Mouse (Mus musculus) kidney, postnatal 36 days (tissue): ENCODE measurements around the gene Dpp10.

Experiments used
- DNase-seq, 2 experiments: peaks; one replicate each; pipeline ENCODE4 v3.0.0; 2021 to 2022; ENCODE audit warnings: mixed read lengths in 2 of 2

Gene Dpp10

DNA sequence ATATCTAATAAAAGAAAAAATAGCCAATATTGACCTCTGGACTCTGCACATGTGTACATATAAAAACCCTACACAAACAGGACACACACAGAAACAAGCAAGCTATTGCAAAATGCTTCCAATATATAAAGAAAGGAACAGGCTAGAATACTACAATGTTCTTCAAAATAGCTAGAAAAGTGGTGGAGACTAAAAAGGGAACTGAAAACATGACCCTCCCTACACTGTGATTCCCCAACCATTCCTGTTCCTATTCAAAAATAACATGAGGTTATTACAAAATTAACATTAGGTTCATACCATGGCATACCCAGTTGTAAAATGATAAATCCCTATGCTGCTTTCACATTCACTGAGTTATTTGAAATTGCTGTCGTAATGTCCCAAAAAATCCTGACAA, 125.8 kb downstream of the Dpp10 start:
- no peak for DNase-seq

DNA sequence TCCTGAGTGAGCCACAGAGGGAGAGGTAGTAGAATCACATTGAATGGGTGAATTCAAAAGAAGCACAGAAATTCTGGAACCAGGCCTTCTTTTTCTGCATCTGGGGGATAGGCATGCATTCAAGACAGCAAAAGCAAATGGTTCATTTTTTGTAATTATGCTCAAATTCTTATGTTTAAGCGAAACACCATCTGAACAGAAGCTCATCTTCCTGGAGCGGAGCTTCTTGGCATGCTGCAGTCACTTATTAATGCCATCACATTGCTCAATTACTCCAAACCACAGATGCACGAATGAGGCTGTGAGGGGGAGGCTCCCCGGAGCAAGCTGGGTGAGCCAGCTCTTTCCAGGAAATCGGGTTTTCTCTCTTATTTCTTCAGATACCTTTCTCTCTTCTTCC, 142.7 kb downstream of the Dpp10 start:
- no peak for DNase-seq

DNA sequence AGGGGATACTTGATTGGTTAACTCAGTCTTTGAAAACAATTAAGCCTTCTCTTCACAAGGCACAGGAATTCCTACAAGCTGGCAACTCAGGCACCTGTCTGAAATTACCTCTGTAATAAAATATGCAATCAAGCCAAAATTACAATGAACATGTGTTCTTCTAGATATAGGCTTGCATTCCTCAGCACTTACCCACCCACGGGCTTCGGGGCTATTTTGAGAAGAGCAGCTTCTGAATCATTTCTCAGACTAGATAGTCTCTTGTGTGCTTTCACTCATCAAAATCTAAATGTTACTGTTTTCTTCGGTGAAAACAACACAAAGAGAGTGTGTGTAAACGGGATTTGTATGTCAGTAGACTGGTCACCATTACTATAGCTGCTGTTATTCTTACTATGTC, 144.1 kb downstream of the Dpp10 start:
- DNase-seq: no peak

- no peak for DNase-seq
Measured at GRCm38 (mm10) chr1:123887243-123887642, 158.1 kb downstream of the Dpp10 start.

DNA sequence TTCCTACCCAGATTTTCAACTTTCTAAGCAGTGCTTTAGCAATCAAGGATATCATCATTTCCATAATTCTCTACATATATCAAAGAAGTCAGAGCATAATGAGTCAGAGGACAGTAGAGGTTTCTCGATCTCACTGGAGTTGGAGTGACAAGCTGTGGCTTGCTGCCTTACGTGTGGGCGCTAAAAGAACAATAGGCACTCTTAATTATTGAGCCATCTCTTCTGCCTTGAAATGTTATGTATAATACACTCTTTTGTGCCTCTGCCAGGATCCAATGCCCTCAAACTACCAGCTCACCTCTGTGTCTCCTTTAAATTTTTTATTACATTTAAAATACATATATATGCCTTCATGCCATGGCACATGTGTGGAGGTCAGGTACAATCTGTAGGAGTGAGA, 198.5 kb downstream of the Dpp10 start:
- no peak for DNase-seq

DNA sequence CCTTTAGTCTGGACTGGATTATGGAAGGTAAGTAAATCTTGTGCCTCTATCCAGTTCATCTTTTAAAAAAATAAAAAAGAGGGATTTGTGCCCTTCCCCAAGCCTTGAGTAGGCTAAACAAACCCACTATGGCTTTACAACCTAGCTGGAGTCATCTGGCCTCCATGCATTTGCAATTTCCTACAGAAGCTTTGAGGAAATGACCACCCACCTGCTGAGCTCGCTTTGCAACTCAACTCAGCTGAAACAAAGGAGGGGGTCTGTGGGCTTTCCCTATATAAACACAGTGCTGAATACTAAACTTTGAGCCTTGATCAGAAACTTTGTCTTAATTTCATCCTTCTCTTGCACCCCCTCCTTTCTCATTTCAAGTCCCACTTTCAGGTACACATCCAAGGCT, 244.2 kb downstream of the Dpp10 start:
- DNase-seq: no peak

GRCm38 (mm10) chr1:123765511-123765910, 279.8 kb downstream of the Dpp10 start:
- DNase-seq: no peak

DNA sequence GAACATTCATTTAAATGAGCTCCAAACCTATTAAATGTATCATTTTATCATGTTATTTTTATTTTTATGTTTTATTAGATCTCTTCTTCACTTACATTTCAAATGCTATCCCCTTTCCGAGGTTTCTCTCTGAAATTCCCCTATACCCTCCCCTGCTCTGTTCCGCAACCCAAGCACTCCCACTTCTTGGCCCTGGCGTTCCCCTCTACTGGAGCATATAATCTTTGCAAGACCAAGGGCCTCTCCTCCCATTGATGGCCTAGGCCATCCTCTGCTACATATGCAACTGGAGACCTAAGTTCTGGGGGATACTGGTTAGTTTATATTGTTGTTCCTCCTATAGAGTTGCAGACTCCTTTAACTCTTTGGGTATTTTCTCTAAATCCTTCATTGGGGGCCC, 283.1 kb downstream of the Dpp10 start:
- no peak for DNase-seq

GRCm38 (mm10) chr1:123756055-123756454, 289.3 kb downstream of the Dpp10 start:
- no peak for DNase-seq

GRCm38 (mm10) chr1:123707292-123707691, 338.1 kb downstream of the Dpp10 start:
- DNase-seq: no peak

DNA sequence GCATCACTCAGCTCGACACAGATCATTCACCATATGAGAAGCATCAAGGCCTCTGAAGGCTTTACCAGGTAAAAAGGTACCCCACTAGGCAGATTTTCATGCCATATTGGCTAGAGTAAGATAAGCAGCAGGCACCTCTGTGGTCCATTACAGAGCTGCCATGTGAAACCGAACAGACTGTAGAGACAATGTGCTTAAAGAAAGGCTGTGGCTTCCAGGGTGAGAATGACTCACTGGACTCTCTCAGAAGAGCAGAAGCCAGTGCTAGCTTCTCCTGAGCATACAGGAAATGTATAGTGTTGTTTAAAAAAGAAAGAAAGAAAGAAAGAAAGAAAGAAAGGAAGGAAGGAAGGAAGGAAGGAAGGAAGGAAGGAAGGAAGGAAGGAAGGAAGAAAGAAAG, 386.9 kb downstream of the Dpp10 start:
- no peak for DNase-seq

GRCm38 (mm10) chr1:123656607-123657006, 388.8 kb downstream of the Dpp10 start:
- no peak for DNase-seq

- no peak for DNase-seq
Measured at GRCm38 (mm10) chr1:123637897-123638296, 407.5 kb downstream of the Dpp10 start.

- no peak for DNase-seq
Measured at GRCm38 (mm10) chr1:123628268-123628667, 417.1 kb downstream of the Dpp10 start.

- DNase-seq: no peak
Measured at GRCm38 (mm10) chr1:123584857-123585256, 460.5 kb downstream of the Dpp10 start.

- no peak for DNase-seq
Measured at GRCm38 (mm10) chr1:123580112-123580511, 465.2 kb downstream of the Dpp10 start.

DNA sequence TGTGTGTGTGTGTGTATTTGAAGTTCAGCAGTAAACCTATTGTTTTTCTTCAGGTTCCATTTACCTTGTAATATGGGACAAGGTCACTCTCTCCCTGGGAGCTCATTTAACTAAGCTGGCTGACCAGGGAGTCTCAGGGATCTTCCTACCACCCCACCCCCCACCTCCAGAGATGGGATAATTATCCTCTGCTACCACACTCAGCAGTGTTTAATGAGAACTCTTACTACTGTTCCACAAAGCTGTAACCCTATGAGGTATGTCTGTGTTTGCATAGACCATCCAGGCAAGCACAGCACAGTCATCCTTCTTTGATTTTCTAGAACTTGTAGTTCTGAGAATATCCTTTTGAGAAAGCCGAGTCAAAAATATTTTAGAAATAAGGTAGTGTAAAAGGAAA, 471.6 kb downstream of the Dpp10 start:
- no peak for DNase-seq

- peak in 1 of 2 experiments; percentile 0 for DNase-seq
Measured at GRCm38 (mm10) chr1:123542496-123542895, 502.9 kb downstream of the Dpp10 start.

- peak; percentile 39 to 41 for DNase-seq
Measured at GRCm38 (mm10) chr1:123467729-123468128, 577.6 kb downstream of the Dpp10 start.

GRCm38 (mm10) chr1:123414163-123414562, 631.2 kb downstream of the Dpp10 start:
- DNase-seq: peak; percentile 14 to 61

DNA sequence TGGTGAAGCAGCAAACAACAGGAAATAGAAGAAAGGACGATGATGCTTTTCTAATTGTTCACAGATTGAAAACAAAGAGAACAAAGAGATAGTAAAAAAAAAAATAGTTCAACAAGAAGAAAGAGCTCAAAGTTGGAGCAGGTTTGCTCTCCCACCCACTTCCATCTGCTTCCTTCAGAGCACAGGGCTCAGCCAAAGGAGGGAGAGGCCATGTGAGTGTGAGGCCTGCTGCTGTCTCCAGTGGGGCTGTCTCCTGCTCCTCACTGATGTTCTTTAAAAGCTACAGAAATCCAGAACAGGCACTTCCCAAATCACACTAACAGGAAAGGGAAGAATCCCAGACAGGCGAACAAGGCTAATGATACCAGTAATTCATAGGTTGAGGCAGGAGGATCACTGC, 694.1 kb downstream of the Dpp10 start:
- DNase-seq: no peak

GRCm38 (mm10) chr1:123337877-123338276, 707.5 kb downstream of the Dpp10 start:
- no peak for DNase-seq

DNA sequence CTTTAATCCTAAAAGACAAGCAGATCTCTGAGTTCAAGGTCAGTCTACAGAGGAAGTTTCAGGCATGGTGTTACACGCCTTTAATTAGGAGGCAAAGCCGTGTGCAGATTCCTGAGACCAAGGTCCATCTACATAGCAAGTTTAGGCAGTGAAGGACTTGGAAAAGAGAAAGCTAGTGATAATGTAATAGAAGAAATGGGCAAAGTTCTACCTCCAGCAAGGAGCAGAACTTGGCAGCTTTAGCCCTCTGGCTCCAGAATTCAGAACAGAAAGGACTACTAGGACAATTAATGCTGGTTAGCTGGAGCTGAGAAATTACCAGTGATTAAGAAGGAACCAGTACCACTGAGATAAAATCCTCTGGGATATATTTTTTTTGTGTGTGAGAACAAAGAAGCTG, 728.5 kb downstream of the Dpp10 start:
- DNase-seq: peak; percentile 60 to 70
